Mouse (Mus musculus) liver, embryonic 14.5 days (tissue): Measurements from ENCODE around the gene Apod. TPM values are rescaled to one million over a fixed set of nuclear protein-coding genes. Genes with fewer than 3 reads are reported as not detected.

Experiments used
- ATAC-seq: fragments of 200-750 bp; cut with Nextera tagmentation; 2 replicates; pipeline ENCODE4 v1.8.0; 2017; ENCODE audit warnings: moderate number of reproducible peaks, mild to moderate bottlenecking, moderate library complexity; ENCODE audit not compliant: insufficient read depth
- DNase-seq, 3 experiments: peaks; one replicate each; pipeline ENCODE4 v3.0.0-alpha.2; 2012 to 2013; ENCODE audit warnings: low read depth in 3 of 3, low spot score in 3 of 3
- H3K27ac ChIP-seq: fragments of 300-500 bp; sonication (generic); 2 replicates; pipeline ENCODE4 v1.5.1; 2014; ENCODE audit warnings: moderate library complexity, mild to moderate bottlenecking, control low read depth, inconsistent platforms
- H3K27me3 ChIP-seq: fragments of 300-500 bp; sonication (generic); 2 replicates; pipeline ENCODE4 v1.6.1; 2014; ENCODE audit warnings: mild to moderate bottlenecking, low read length, moderate library complexity; ENCODE audit not compliant: control insufficient read depth, insufficient read depth
- H3K36me3 ChIP-seq: fragments of 300-500 bp; sonication (generic); replicated peaks from 2 replicates; pipeline ENCODE4 v1.6.1; 2014; ENCODE audit warnings: low read depth; ENCODE audit not compliant: control insufficient read depth, insufficient read depth
- H3K4me1 ChIP-seq, 2 experiments: fragments of 200-500 bp in 1 of 2; fragments of 300-500 bp in 1 of 2; sonication (generic) in 1 of 2; replicated peaks; 2 replicates each; pipeline ENCODE4 v1.6.1; 2012 to 2014; ENCODE audit warnings: antibody characterized with exemption in 1 of 2, inconsistent platforms in 1 of 2, low read length in 1 of 2; ENCODE audit not compliant: control insufficient read depth in 2 of 2, insufficient read depth in 2 of 2
- H3K4me2 ChIP-seq: fragments of 300-500 bp; sonication (generic); 2 replicates; pipeline ENCODE4 v1.6.1; 2014; ENCODE audit warnings: low read depth, mild to moderate bottlenecking, control low read depth, moderate library complexity
- H3K4me3 ChIP-seq, 2 experiments: fragments of 200-500 bp in 1 of 2; fragments of 300-500 bp in 1 of 2; sonication (generic) in 1 of 2; 2 replicates each; pipeline ENCODE4 v1.5.1; 2012 to 2014; ENCODE audit warnings: low read depth in 2 of 2, low read length in 2 of 2, mild to moderate bottlenecking in 2 of 2, control low read depth in 1 of 2, inconsistent platforms in 1 of 2, moderate library complexity in 1 of 2; ENCODE audit not compliant: insufficient read depth in 1 of 2
- H3K9ac ChIP-seq: fragments of 300-500 bp; sonication (generic); replicated peaks from 2 replicates; pipeline ENCODE4 v1.6.1; 2014; ENCODE audit warnings: mild to moderate bottlenecking, control low read depth, moderate library complexity
- H3K9me3 ChIP-seq: fragments of 300-500 bp; sonication (generic); 2 replicates; pipeline ENCODE4 v1.6.1; 2016; ENCODE audit warnings: low read length, mixed read lengths; ENCODE audit not compliant: control insufficient read depth
- CTCF ChIP-seq: IDR thresholded peaks from 2 replicates; pipeline ENCODE4 v1.5.1; 2016; ENCODE audit warnings: antibody characterized with exemption, low read depth, control low read depth
- EP300 ChIP-seq: IDR thresholded peaks from 2 replicates; pipeline ENCODE4 v1.6.1; 2016; ENCODE audit warnings: antibody characterized with exemption, low read depth
- WGBS: fragments of 180-500 bp; shearing (Covaris S2); extraction: QIAGEN DNeasy Blood & Tissue Kit; methylation state at CpG from one replicate; pipeline ENCODE4 v1.1.7; 2014; ENCODE audit not compliant: insufficient replicate concordance; 5-methylcytosine and 5-hydroxymethylcytosine counted together
- polyA plus RNA-seq, 2 experiments: library from polyadenylated mRNA; depleted of rRNA in 1 of 2; stranded (reverse) in 1 of 2; unstranded in 1 of 2; fragments of >200 nt; fragmentation: Nextera tagmentation in 1 of 2; extraction: Ambion mirVana in 1 of 2; gene quantifications; 2 replicates each; pipeline versions ENCODE4 v1.2.1 to v1.2.3; 2012 to 2014

Apod gene
- polyA plus RNA-seq, 2 experiments: 0.11 TPM; not detected in 1

- no peaks in the 10 kb centered on the region for H3K27me3 ChIP-seq
- H3K36me3 ChIP-seq: no peaks in the 10 kb centered on the region
- WGBS: 34% methylated on average over 2 of the region's 2 CpGs
- H3K4me3 ChIP-seq: no peak overlapping the region
- peaks cover 6 to 10% of the 10 kb centered on the region in 2 experiments for H3K4me1 ChIP-seq
- no peak overlapping the region for H3K27ac ChIP-seq
- DNase-seq: no peak
- no peaks in the 10 kb centered on the region for H3K9me3 ChIP-seq
- no peak overlapping the region for H3K9ac ChIP-seq
- H3K4me2 ChIP-seq: no peak overlapping the region
- ATAC-seq: no peak
- TF ChIP-seq CTCF (no peak), EP300 (no peak)
Observed at GRCm38 (mm10) chr16:31278081-31278480, 36.5 kb downstream of the Apod start.

- H3K27ac ChIP-seq: no peak overlapping the region
- no peak overlapping the region for H3K9ac ChIP-seq
- 58% methylated on average over 7 of the region's 7 CpGs for WGBS
- H3K36me3 ChIP-seq: no peaks in the 10 kb centered on the region
- no peaks in the 10 kb centered on the region for H3K9me3 ChIP-seq
- no peaks in the 10 kb centered on the region for H3K27me3 ChIP-seq
- no peak overlapping the region for H3K4me2 ChIP-seq
- peaks cover 6 to 12% of the 10 kb centered on the region in 2 experiments for H3K4me1 ChIP-seq
- H3K4me3 ChIP-seq: no peak overlapping the region
- TF ChIP-seq CTCF (no peak), EP300 (no peak)
- DNase-seq (no peak), ATAC-seq (no peak)
Observed at GRCm38 (mm10) chr16:31276962-31277361, 37.6 kb downstream of the Apod start.

- Histone ChIP-seq H3K36me3 (no peaks in the 10 kb centered on the region), H3K9ac (no peak overlapping the region), H3K4me2 (no peak overlapping the region), H3K9me3 (no peaks in the 10 kb centered on the region), H3K27ac (no peak overlapping the region), H3K4me3 (no peak overlapping the region), H3K27me3 (no peaks in the 10 kb centered on the region), H3K4me1 (peaks cover 6 to 12% of the 10 kb centered on the region in 2 experiments)
- 36% methylated on average over 7 of the region's 7 CpGs for WGBS
- DNase-seq: no peak
- ATAC-seq: no peak
- TF ChIP-seq CTCF: no peak
- TF ChIP-seq EP300: no peak
Observed at GRCm38 (mm10) chr16:31276539-31276938, 38.1 kb downstream of the Apod start.

GRCm38 (mm10) chr16:31274674-31275460 is 39.7 kb downstream of the Apod start, which contains the start of gene Ppp1r2:
Gene Ppp1r2 (minus strand): TSS chr16:31275277.
- Histone ChIP-seq H3K4me1 (peaks cover 6 to 15% of the 10 kb centered on the region in 2 experiments), H3K4me3 (peak within 1 kb of the TSS; percentile 88 to 89), H3K27me3 (no peaks in the 10 kb centered on the region), H3K9me3 (no peaks in the 10 kb centered on the region), H3K4me2 (peak within 1 kb of the TSS; percentile 73), H3K27ac (peak within 1 kb of the TSS; percentile 58), H3K9ac (peak within 1 kb of the TSS; percentile 89), H3K36me3 (no peaks in the 10 kb centered on the region)
- ATAC-seq (peak; percentile 95), DNase-seq (peak; percentile 82 to 86 (median 84))
- TF ChIP-seq EP300: no peak
- no peak for TF ChIP-seq CTCF
- under 1% methylated on average over 83 of the region's 83 CpGs for WGBS

- peak overlapping the region; percentile 88 to 89 for H3K4me3 ChIP-seq
- no peaks in the 10 kb centered on the region for H3K36me3 ChIP-seq
- H3K27ac ChIP-seq: peak overlapping the region; percentile 0; the same call in 1 of the 2 replicates
- H3K9ac ChIP-seq: peak overlapping the region; percentile 89
- TF ChIP-seq EP300 (no peak), CTCF (no peak)
- no peaks in the 10 kb centered on the region for H3K27me3 ChIP-seq
- no peaks in the 10 kb centered on the region for H3K9me3 ChIP-seq
- 2% methylated on average over 6 of the region's 6 CpGs for WGBS
- no peak for ATAC-seq
- no peak for DNase-seq
- peak overlapping the region; percentile 73 for H3K4me2 ChIP-seq
- H3K4me1 ChIP-seq: peaks cover 6 to 15% of the 10 kb centered on the region in 2 experiments
Observed at GRCm38 (mm10) chr16:31274084-31274483, 40.5 kb downstream of the Apod start.
